Mouse (Mus musculus) lung, adult 2 months (tissue): ENCODE data around the gene BC017158.

Source experiments
- CTCF ChIP-seq: fragments of 200-500 bp; IDR thresholded peaks from 2 replicates; pipeline ENCODE4 v1.5.1; 2011; ENCODE audit warnings: mild to moderate bottlenecking, low read length, control low read depth; ENCODE audit not compliant: insufficient read depth
- POLR2A ChIP-seq: fragments of 200-500 bp; IDR thresholded peaks from 2 replicates; pipeline ENCODE4 v1.6.1; 2011; ENCODE audit warnings: low read depth, mild to moderate bottlenecking, control low read depth, low read length, borderline replicate concordance; ENCODE audit errors: extremely low read depth

DNA sequence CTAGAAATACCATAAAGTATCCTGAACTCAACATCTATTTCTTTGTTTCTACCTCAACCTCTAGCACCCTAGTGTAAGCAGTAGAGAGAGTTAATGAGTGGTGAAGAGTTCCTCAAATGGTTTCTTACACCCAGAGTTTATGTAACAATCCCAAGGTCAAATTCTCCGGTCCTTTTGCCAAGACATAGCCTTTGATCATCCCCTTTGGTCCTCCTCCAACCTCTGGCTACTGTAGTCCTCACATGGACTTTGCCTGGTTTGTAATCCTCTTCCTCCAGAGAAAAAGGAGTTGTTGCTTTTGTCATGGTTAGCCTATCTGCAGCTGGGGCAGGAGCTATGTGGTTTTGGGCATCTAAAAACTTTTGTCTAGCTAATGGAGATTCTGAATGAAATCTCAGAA is 62.5 kb downstream of the BC017158 start:
- no peak for TF ChIP-seq POLR2A
- no peak for TF ChIP-seq CTCF
